Mouse (Mus musculus) E14TG2a.4 (cell line): ENCODE measurements around the gene Ncbp1.

Source experiments
- H3K27me3 ChIP-seq: 2 replicates; pipeline ENCODE4 v1.6.1; 2014; ENCODE audit warnings: low read length, control low read depth; ENCODE audit not compliant: insufficient read depth
- H3K36me3 ChIP-seq: 2 replicates; pipeline ENCODE4 v1.6.1; 2014; ENCODE audit warnings: low read length, control low read depth; ENCODE audit not compliant: insufficient read depth
- H3K4me1 ChIP-seq: replicated peaks from 2 replicates; pipeline ENCODE4 v1.6.1; 2014; ENCODE audit warnings: low read depth, low read length, control low read depth
- H3K4me3 ChIP-seq: replicated peaks from 2 replicates; pipeline ENCODE4 v1.5.1; 2014; ENCODE audit warnings: mild to moderate bottlenecking, low read length
- H3K9me3 ChIP-seq: 2 replicates; pipeline ENCODE4 v1.6.1; 2014; ENCODE audit warnings: low read length, control low read depth
- CTCF ChIP-seq: conservative IDR thresholded peaks from 2 replicates; pipeline ENCODE4 v1.5.1; 2014; ENCODE audit warnings: low read length
- NANOG ChIP-seq: IDR thresholded peaks from 2 replicates; pipeline ENCODE4 v1.6.1; 2014; ENCODE audit warnings: borderline replicate concordance, low read length, mixed read lengths
- POU5F1 ChIP-seq: IDR thresholded peaks from 2 replicates; pipeline ENCODE4 v1.6.1; 2014; ENCODE audit warnings: low read length, borderline replicate concordance

Gene Ncbp1

GRCm38 (mm10) chr4:46099132-46099531, 39.3 kb upstream of the Ncbp1 start:
- Histone ChIP-seq H3K27me3 (peaks cover 6% of the 10 kb centered on the region; the same call in 1 of the 2 replicates), H3K4me3 (no peak overlapping the region), H3K36me3 (no peaks in the 10 kb centered on the region), H3K4me1 (no peaks in the 10 kb centered on the region), H3K9me3 (peaks cover 30% of the 10 kb centered on the region)
- TF ChIP-seq CTCF: no peak
- no peak for TF ChIP-seq POU5F1
- no peak for TF ChIP-seq NANOG

- Histone ChIP-seq H3K4me3 (no peak overlapping the region), H3K9me3 (peaks cover 24% of the 10 kb centered on the region), H3K4me1 (no peaks in the 10 kb centered on the region), H3K27me3 (peaks cover 6% of the 10 kb centered on the region; the same call in 1 of the 2 replicates), H3K36me3 (no peaks in the 10 kb centered on the region)
- no peak for TF ChIP-seq NANOG
- no peak for TF ChIP-seq POU5F1
- TF ChIP-seq CTCF: no peak
Measured at GRCm38 (mm10) chr4:46100539-46100938, 37.9 kb upstream of the Ncbp1 start.

GRCm38 (mm10) chr4:46101211-46101711, 37.2 kb upstream of the Ncbp1 start:
- TF ChIP-seq POU5F1 (no peak), NANOG (no peak), CTCF (no peak)
- Histone ChIP-seq H3K4me1 (no peaks in the 10 kb centered on the region), H3K36me3 (no peaks in the 10 kb centered on the region), H3K9me3 (peaks cover 17% of the 10 kb centered on the region), H3K4me3 (no peak overlapping the region), H3K27me3 (peaks cover 6% of the 10 kb centered on the region; the same call in 1 of the 2 replicates)

- Histone ChIP-seq H3K36me3 (no peaks in the 10 kb centered on the region), H3K4me3 (no peak overlapping the region), H3K9me3 (peaks cover 8% of the 10 kb centered on the region), H3K27me3 (no peaks in the 10 kb centered on the region; the same call in 1 of the 2 replicates), H3K4me1 (no peaks in the 10 kb centered on the region)
- TF ChIP-seq POU5F1: no peak
- no peak for TF ChIP-seq CTCF
- TF ChIP-seq NANOG: no peak
Measured at GRCm38 (mm10) chr4:46102078-46102769, 36.2 kb upstream of the Ncbp1 start.

- Histone ChIP-seq H3K36me3 (peaks cover 14% of the 10 kb centered on the region), H3K27me3 (no peaks in the 10 kb centered on the region), H3K4me1 (no peaks in the 10 kb centered on the region), H3K4me3 (no peak overlapping the region), H3K9me3 (peaks cover 8% of the 10 kb centered on the region)
- TF ChIP-seq CTCF: no peak
- no peak for TF ChIP-seq POU5F1
- no peak for TF ChIP-seq NANOG
Measured at GRCm38 (mm10) chr4:46110084-46110483, 28.3 kb upstream of the Ncbp1 start.

- TF ChIP-seq CTCF (no peak), POU5F1 (no peak), NANOG (no peak)
- H3K9me3 ChIP-seq: peaks cover 8% of the 10 kb centered on the region
- H3K4me1 ChIP-seq: no peaks in the 10 kb centered on the region
- H3K27me3 ChIP-seq: no peaks in the 10 kb centered on the region
- H3K36me3 ChIP-seq: peaks cover 27% of the 10 kb centered on the region
- no peak overlapping the region for H3K4me3 ChIP-seq
Measured at GRCm38 (mm10) chr4:46111361-46111760, 27.1 kb upstream of the Ncbp1 start.

GRCm38 (mm10) chr4:46115308-46115707, 23.1 kb upstream of the Ncbp1 start:
- Histone ChIP-seq H3K36me3 (peaks cover 66% of the 10 kb centered on the region), H3K4me3 (no peak overlapping the region), H3K9me3 (no peaks in the 10 kb centered on the region), H3K27me3 (no peaks in the 10 kb centered on the region), H3K4me1 (no peaks in the 10 kb centered on the region)
- TF ChIP-seq POU5F1 (no peak), NANOG (no peak), CTCF (no peak)

- no peaks in the 10 kb centered on the region for H3K27me3 ChIP-seq
- no peak overlapping the region for H3K4me3 ChIP-seq
- H3K4me1 ChIP-seq: no peaks in the 10 kb centered on the region
- no peaks in the 10 kb centered on the region for H3K9me3 ChIP-seq
- peaks cover 80% of the 10 kb centered on the region for H3K36me3 ChIP-seq
- TF ChIP-seq POU5F1 (no peak), CTCF (no peak), NANOG (no peak)
Measured at GRCm38 (mm10) chr4:46116544-46117175, 21.8 kb upstream of the Ncbp1 start.
